Comparison of ENCODE assay signal across 8 mouse cellular contexts in the genomic region with DNA sequence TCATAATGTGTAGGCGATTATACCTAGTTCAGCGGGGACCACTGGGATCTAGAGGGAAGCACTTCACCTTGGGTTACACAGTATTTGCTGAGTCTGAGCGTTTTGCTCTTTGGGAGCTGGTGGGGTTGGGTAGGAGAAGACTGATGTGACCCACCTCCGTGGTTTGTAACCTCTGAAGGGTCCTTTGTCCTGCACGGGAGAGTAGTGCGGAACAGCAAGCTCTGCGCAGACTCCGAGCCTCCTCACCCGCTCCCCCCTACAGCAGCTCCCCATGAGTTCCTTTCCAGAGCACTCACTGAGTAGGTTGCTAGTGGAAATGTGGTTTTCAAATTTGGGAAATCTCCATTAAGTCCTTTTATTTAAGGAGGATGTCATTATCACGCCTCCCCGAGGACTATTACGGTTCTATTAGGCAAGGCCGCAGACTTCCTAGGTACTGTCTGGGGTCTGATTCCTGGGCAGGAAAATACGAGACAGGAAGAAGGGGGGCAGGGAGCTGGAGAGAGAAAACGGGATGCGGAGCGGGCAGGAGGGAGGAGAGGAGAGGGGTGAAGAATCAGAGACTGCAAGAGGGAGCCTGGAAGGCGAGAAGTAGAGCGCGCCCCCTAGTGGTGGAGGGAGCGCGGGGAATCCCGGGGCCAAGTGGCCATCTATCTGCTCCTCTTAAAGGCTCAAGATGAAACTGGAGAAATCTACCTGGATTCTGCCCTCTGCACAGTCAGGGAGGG. TPM values are rescaled to one million over a fixed set of nuclear protein-coding genes. Genes with fewer than 3 reads are reported as not detected.
A peak's percentile ranks its signal among the peaks of the same experiment; 100 is the strongest.
DNase-seq lines count a peak whose midpoint lies in the region; ATAC-seq and TF ChIP-seq lines count a peak whose summit lies in the region.

No protein-coding gene starts in this region.

- no peaks in the 10 kb centered on the region for H3K4me1 ChIP-seq in bone marrow, adult 2 months (ENCODE audit: control insufficient read depth, insufficient read depth, low read length)
- H3K4me1 ChIP-seq in embryonic facial prominence, embryonic 15.5 days = peaks cover 25% of the 10 kb centered on the region
- peaks cover 11% of the 10 kb centered on the region for H3K4me1 ChIP-seq in heart, embryonic 11.5 days (ENCODE audit: control insufficient read depth, insufficient read depth, low read length)
- H3K4me1 ChIP-seq in kidney, embryonic 16.5 days (ENCODE audit: insufficient read depth, low read length) = peaks cover 30% of the 10 kb centered on the region
- H3K4me1 ChIP-seq in stomach, postnatal 0 days (replicated peaks; ENCODE audit: control insufficient read depth, insufficient read depth) = no peaks in the 10 kb centered on the region

- H3K4me2 ChIP-seq in embryonic facial prominence, embryonic 15.5 days (replicated peaks) = peak overlapping the region; percentile 46
- H3K4me2 ChIP-seq in heart, embryonic 11.5 days = peak overlapping the region; percentile 55
- H3K4me2 ChIP-seq in kidney, embryonic 16.5 days (replicated peaks; ENCODE audit: low read depth, low read length) = peak overlapping the region; percentile 43
- H3K4me2 ChIP-seq in stomach, postnatal 0 days (replicated peaks; ENCODE audit: low read depth) = peak overlapping the region; percentile 34; the same call in 1 of the 2 replicates

- no peak for TF ChIP-seq EP300 in stomach, postnatal 0 days (optimal IDR thresholded peaks at IDR 0.05)

- no peak overlapping the region for H3K9ac ChIP-seq in embryonic facial prominence, embryonic 15.5 days
- H3K9ac ChIP-seq in heart, embryonic 11.5 days (ENCODE audit: low read depth, low read length) = peak overlapping the region; percentile 24; the same call in 1 of the 2 replicates
- peak overlapping the region; percentile 7; the same call in 1 of the 2 replicates for H3K9ac ChIP-seq in kidney, embryonic 16.5 days (replicated peaks; ENCODE audit: low read length)
- 0 out of 2 replicates have a peak overlapping the region, but pooled peaks have one; percentile 35 for H3K9ac ChIP-seq in stomach, postnatal 0 days (ENCODE audit: low read length)

- H3K4me3 ChIP-seq in bone marrow, adult 2 months (replicated peaks; ENCODE audit: control insufficient read depth, low read depth, low read length) = no peak overlapping the region
- peak overlapping the region; percentile 26 for H3K4me3 ChIP-seq in embryonic facial prominence, embryonic 15.5 days (replicated peaks)
- H3K4me3 ChIP-seq in heart, embryonic 11.5 days (ENCODE audit: low read depth, low read length) = peak overlapping the region; percentile 25
- peak overlapping the region; percentile 26 for H3K4me3 ChIP-seq in kidney, embryonic 16.5 days (ENCODE audit: low read length)
- H3K4me3 ChIP-seq in stomach, postnatal 0 days (ENCODE audit: low read depth, low read length) = no peak overlapping the region

- DNase-seq in A20 (ENCODE audit: low read depth, low spot score) (peak; percentile 63), liver (peak; percentile 75)
- DNase-seq in neural tube, embryonic 10.5 days (ENCODE audit: extremely low spot score, low spot score) = peak; percentile 96
- DNase-seq in stomach, postnatal 0 days (ENCODE audit: low spot score) = peak; percentile 84

- TF ChIP-seq POLR2A in bone marrow, adult 2 months (IDR thresholded peaks at IDR 0.05; ENCODE audit: borderline replicate concordance, control insufficient read depth, low read depth, low read length) = no peak

- ATAC-seq in embryonic facial prominence, embryonic 15.5 days (ENCODE audit: insufficient number of reproducible peaks, low FRiP score, low TSS enrichment, low read depth) = peak; percentile 69
- peak; percentile 32; the same call in 1 of the 2 replicates for ATAC-seq in heart, embryonic 11.5 days (replicated peaks; ENCODE audit: insufficient number of reproducible peaks, low FRiP score, low TSS enrichment)
- peak; percentile 55; the same call in 1 of the 2 replicates for ATAC-seq in kidney, embryonic 16.5 days (ENCODE audit: low FRiP score, low TSS enrichment)
- ATAC-seq in stomach, postnatal 0 days (ENCODE audit: low FRiP score, low TSS enrichment) = peak; percentile 60; the same call in 1 of the 2 replicates

- H3K9me3 ChIP-seq in embryonic facial prominence, embryonic 15.5 days (replicated peaks) = no peaks in the 10 kb centered on the region
- H3K9me3 ChIP-seq in heart, embryonic 11.5 days (replicated peaks; ENCODE audit: control insufficient read depth, low read length) = no peaks in the 10 kb centered on the region; the same call in 1 of the 2 replicates
- peaks cover 5% of the 10 kb centered on the region; the same call in 1 of the 2 replicates for H3K9me3 ChIP-seq in kidney, embryonic 16.5 days (ENCODE audit: low read length)
- H3K9me3 ChIP-seq in stomach, postnatal 0 days (ENCODE audit: control insufficient read depth, low read length) = no peaks in the 10 kb centered on the region

- peaks cover 2% of the 10 kb centered on the region; the same call in 1 of the 2 replicates for H3K27me3 ChIP-seq in embryonic facial prominence, embryonic 15.5 days
- H3K27me3 ChIP-seq in heart, embryonic 11.5 days (ENCODE audit: control insufficient read depth, insufficient read depth, low read length) = 0 out of 2 replicates have a peak, but pooled peaks cover 4% of the 10 kb centered on the region
- H3K27me3 ChIP-seq in kidney, embryonic 16.5 days (ENCODE audit: insufficient read depth, low read length) = peaks cover 8% of the 10 kb centered on the region; the same call in 1 of the 2 replicates
- no peaks in the 10 kb centered on the region; the same call in 1 of the 2 replicates for H3K27me3 ChIP-seq in stomach, postnatal 0 days (ENCODE audit: control insufficient read depth, insufficient read depth, low read length)

- no peaks in the 10 kb centered on the region for H3K36me3 ChIP-seq in embryonic facial prominence, embryonic 15.5 days
- H3K36me3 ChIP-seq in heart, embryonic 11.5 days (ENCODE audit: control insufficient read depth, insufficient read depth, low read length) = no peaks in the 10 kb centered on the region
- no peaks in the 10 kb centered on the region for H3K36me3 ChIP-seq in kidney, embryonic 16.5 days (ENCODE audit: insufficient read depth, low read length)
- no peaks in the 10 kb centered on the region for H3K36me3 ChIP-seq in stomach, postnatal 0 days (ENCODE audit: control insufficient read depth, insufficient read depth, low read length)

- no peak overlapping the region for H3K27ac ChIP-seq in bone marrow, adult 2 months (ENCODE audit: control insufficient read depth, insufficient read depth, low read depth, low read length, poor library complexity)
- no peak overlapping the region; the same call in 1 of the 2 replicates for H3K27ac ChIP-seq in embryonic facial prominence, embryonic 15.5 days (replicated peaks)
- peak overlapping the region; percentile 43; the same call in 1 of the 2 replicates for H3K27ac ChIP-seq in heart, embryonic 11.5 days (ENCODE audit: low read depth, low read length)
- peak overlapping the region; percentile 60 for H3K27ac ChIP-seq in kidney, embryonic 16.5 days (ENCODE audit: low read length)
- no peak overlapping the region for H3K27ac ChIP-seq in stomach, postnatal 0 days (replicated peaks)

- WGBS in bone marrow, adult 2 months = 29% methylated on average over 23 of the region's 23 CpGs
- 15% methylated on average over 23 of the region's 23 CpGs for WGBS in embryonic facial prominence, embryonic 15.5 days
- WGBS in heart, embryonic 11.5 days (ENCODE audit: insufficient replicate concordance) = 13% methylated on average over 23 of the region's 23 CpGs
- 17% methylated on average over 23 of the region's 23 CpGs for WGBS in kidney, embryonic 16.5 days
- 31% methylated on average over 23 of the region's 23 CpGs for WGBS in stomach, postnatal 0 days

- TF ChIP-seq CTCF in bone marrow, adult 2 months (IDR thresholded peaks at IDR 0.05; ENCODE audit: control insufficient read depth, insufficient read depth, low read length) = peak; percentile 82
- peak; percentile 89 for TF ChIP-seq CTCF in stomach, postnatal 0 days (IDR thresholded peaks at IDR 0.05; ENCODE audit: low read depth)

RNA-seq across cellular contexts. Expression of a gene that starts 29.4 kb away (rescaled TPM):
- 1.9 and 8.4 TPM in 2 replicates for polyA plus RNA-seq in bone marrow, adult 2 months (2011; ENCODE audit: insufficient read depth, insufficient read length, low replicate concordance, missing spikeins)
- polyA plus RNA-seq in embryonic facial prominence, embryonic 15.5 days (2015; fragmentation: Nextera tagmentation; extraction: Ambion mirVana) = 11.1 and 15.1 TPM in 2 replicates
- 4.5 and 8.7 TPM in 2 replicates for polyA plus RNA-seq in heart, embryonic 11.5 days (2014; fragmentation: Nextera tagmentation; extraction: Ambion mirVana)
- 51.0 and 63.2 TPM in 2 replicates for polyA plus RNA-seq in kidney, embryonic 16.5 days (2015; fragmentation: Nextera tagmentation; extraction: Ambion mirVana)
- 1.8 and 2.0 TPM in 2 replicates for polyA plus RNA-seq in stomach, postnatal 0 days (2015; fragmentation: Nextera tagmentation; extraction: Ambion mirVana)

Comparison
In these comparisons a context has a peak if more than half of its experiments do, and no peak if none do; other contexts are left out.
1. H3K27ac ChIP-seq: peak in heart, embryonic 11.5 days (single experiment) and kidney, embryonic 16.5 days (single experiment); none in bone marrow, adult 2 months (single experiment), embryonic facial prominence, embryonic 15.5 days (single experiment) and stomach, postnatal 0 days (single experiment).
2. H3K4me3 ChIP-seq: peak in embryonic facial prominence, embryonic 15.5 days (single experiment), heart, embryonic 11.5 days (single experiment) and kidney, embryonic 16.5 days (single experiment); none in bone marrow, adult 2 months (single experiment) and stomach, postnatal 0 days (single experiment).
3. Peak in every context shown above with its lines, with median percentiles within 50 percentile points of each other: DNase-seq, ATAC-seq and H3K4me2 ChIP-seq.